ENCODE assay signal across 26 mouse cellular contexts in the genomic region with DNA sequence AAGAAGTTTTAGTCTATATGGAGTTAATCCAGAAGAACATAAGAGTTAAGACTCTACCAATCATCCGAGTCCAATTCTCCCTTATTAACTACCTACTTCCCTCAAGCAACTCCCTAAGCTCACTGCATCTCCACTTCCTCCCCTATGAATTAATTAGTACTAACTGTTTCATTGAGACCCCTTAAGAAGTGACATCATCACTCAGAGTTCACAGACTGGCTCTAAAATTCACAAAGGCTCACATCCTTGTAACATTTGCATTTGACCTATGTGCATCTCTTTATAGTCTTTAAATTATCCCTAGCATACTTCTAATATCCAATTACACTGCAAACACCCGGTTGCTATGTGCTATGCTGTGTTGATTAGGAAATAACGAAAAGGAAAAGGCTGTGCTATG.
"Had no signal": no experiment of that assay in that cellular context is flagged by ENCODE, and none has a peak within 500 bp of the region (broad histone marks: within the 10 kb centered on the region; RNA-seq: fewer than 3 reads in every experiment).

No protein-coding gene starts in this region.

- H3K36me3 ChIP-seq: heart, embryonic 10.5 days; heart, embryonic 12.5 days; hindbrain, embryonic 10.5 days; intestine, embryonic 15.5 days; limb, embryonic 10.5 days; limb, embryonic 12.5 days; liver, embryonic 13.5 days had no signal

- H3K4me1 ChIP-seq: heart, embryonic 10.5 days; heart, embryonic 12.5 days; hindbrain, embryonic 15.5 days; intestine, embryonic 15.5 days; limb, embryonic 10.5 days; limb, embryonic 12.5 days; liver, embryonic 13.5 days had no signal

- H3K4me3 ChIP-seq: gastrocnemius, adult 2 months; heart, embryonic 10.5 days; heart, embryonic 12.5 days; hindbrain, embryonic 10.5 days; hindbrain, embryonic 13.5 days; hindbrain, embryonic 15.5 days; intestine, embryonic 15.5 days; layer of hippocampus, adult 2 months; left cerebral cortex, adult 2 months; limb, embryonic 10.5 days; limb, embryonic 12.5 days; liver, embryonic 13.5 days had no signal

- ATAC-seq: inflammation-experienced regulatory T-cells, adult 6 months; intestine, embryonic 15.5 days; intestine, postnatal 0 days had no signal

- DNase-seq: gastrocnemius, adult 2 months; gastrocnemius, postnatal 10 days; gastrocnemius, postnatal 25 days; heart, adult 18-20 months; heart, postnatal 10 days; heart, postnatal 4 days; kidney, adult 18-20 months; kidney, adult 8-10 months; kidney, postnatal 10 days; kidney, postnatal 25 days; kidney, postnatal 4 days; liver; liver, embryonic 13.5 days had no signal

- H3K27ac ChIP-seq: gastrocnemius, adult 2 months; heart, embryonic 10.5 days; hindbrain, embryonic 10.5 days; hindbrain, embryonic 13.5 days; hindbrain, embryonic 15.5 days; intestine, embryonic 15.5 days; layer of hippocampus, adult 2 months; left cerebral cortex, adult 2 months; limb, embryonic 10.5 days; limb, embryonic 12.5 days; liver, embryonic 13.5 days had no signal

- H3K9me3 ChIP-seq: heart, embryonic 10.5 days; heart, embryonic 12.5 days; hindbrain, embryonic 10.5 days; hindbrain, embryonic 13.5 days; hindbrain, embryonic 15.5 days; intestine, embryonic 15.5 days; limb, embryonic 10.5 days; limb, embryonic 12.5 days; liver, embryonic 13.5 days had no signal

- H3K4me2 ChIP-seq: heart, embryonic 12.5 days; hindbrain, embryonic 13.5 days; hindbrain, embryonic 15.5 days; intestine, embryonic 15.5 days; limb, embryonic 12.5 days; liver, embryonic 11.5 days; liver, embryonic 13.5 days had no signal

- H3K27me3 ChIP-seq: heart, embryonic 12.5 days; hindbrain, embryonic 13.5 days; hindbrain, embryonic 15.5 days; intestine, embryonic 15.5 days; limb, embryonic 12.5 days; liver, embryonic 13.5 days had no signal

- H3K9ac ChIP-seq: heart, embryonic 12.5 days; hindbrain, embryonic 13.5 days; hindbrain, embryonic 15.5 days; intestine, embryonic 15.5 days; limb, embryonic 12.5 days; liver, embryonic 13.5 days had no signal
